Mouse (Mus musculus): ENCODE data around the gene Gm10181. TPM values are rescaled to one million over a fixed set of nuclear protein-coding genes. Genes with fewer than 3 reads are reported as not detected.

The Gm10181 gene
- polyA plus RNA-seq, 1 experiment from 2014 or later: not detected

DNA sequence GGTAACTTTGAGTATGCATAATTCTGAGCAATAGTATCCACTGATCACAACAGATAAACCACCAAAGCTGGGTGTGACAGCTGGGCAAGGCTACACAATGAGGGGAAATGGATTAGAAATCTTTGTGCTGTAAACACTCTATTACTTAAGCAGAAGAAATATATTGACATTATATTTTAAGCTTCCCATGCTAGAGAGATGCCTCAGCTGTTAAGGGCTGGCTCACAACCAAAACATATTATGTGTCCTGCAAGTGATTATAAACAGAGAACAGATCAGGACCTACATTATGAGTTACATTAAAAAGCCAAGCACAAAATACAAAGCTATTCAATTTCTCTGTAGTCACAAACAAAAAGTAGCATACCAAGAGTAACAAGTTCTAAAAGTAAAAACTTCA, 43.0 kb downstream of the Gm10181 start:
- Histone ChIP-seq H3K4me2 (replicated peaks; ENCODE audit: low read depth, low read length) (no peak overlapping the region), H3K9me3 (ENCODE audit: control insufficient read depth, low read length) (no peaks in the 10 kb centered on the region), H3K9ac (ENCODE audit: low read depth, low read length) (no peak overlapping the region), H3K4me1 (replicated peaks; ENCODE audit: control insufficient read depth, insufficient read depth, low read length) (no peaks in the 10 kb centered on the region), H3K27me3 (ENCODE audit: control insufficient read depth, insufficient read depth, low read length) (no peaks in the 10 kb centered on the region), H3K36me3 (ENCODE audit: control insufficient read depth, insufficient read depth, low read length) (no peaks in the 10 kb centered on the region), H3K27ac (ENCODE audit: low read depth, low read length) (no peak overlapping the region), H3K4me3 (ENCODE audit: low read depth, low read length) (no peak overlapping the region)
- DNase-seq (ENCODE audit: low spot score) (no peak), ATAC-seq (ENCODE audit: low FRiP score) (no peak)

DNA sequence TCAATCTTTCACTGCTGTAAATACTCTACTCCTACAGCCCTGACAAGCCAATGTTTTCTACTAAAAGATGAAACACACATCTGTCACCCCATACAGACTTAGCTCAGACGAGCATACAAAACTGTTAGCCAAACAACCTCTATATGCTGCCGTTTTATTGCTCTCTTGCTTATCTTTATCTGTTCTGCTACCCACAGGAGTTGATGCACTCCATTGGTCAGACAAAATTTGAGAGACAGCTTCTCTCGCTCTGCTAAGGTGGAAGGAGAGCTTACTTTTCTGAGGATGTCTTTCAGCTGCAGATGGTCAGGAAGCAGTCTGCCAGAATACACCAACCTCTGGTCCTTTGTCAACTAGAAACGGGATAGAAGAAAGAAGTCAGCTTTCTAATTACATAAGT, 43.7 kb downstream of the Gm10181 start:
- H3K36me3 ChIP-seq (ENCODE audit: control insufficient read depth, insufficient read depth, low read length): no peaks in the 10 kb centered on the region
- no peak overlapping the region for H3K4me2 ChIP-seq (replicated peaks; ENCODE audit: low read depth, low read length)
- no peak overlapping the region for H3K4me3 ChIP-seq (ENCODE audit: low read depth, low read length)
- ATAC-seq (ENCODE audit: low FRiP score): no peak
- H3K4me1 ChIP-seq (replicated peaks; ENCODE audit: control insufficient read depth, insufficient read depth, low read length): no peaks in the 10 kb centered on the region
- no peak overlapping the region for H3K27ac ChIP-seq (ENCODE audit: low read depth, low read length)
- no peaks in the 10 kb centered on the region for H3K9me3 ChIP-seq (ENCODE audit: control insufficient read depth, low read length)
- no peaks in the 10 kb centered on the region for H3K27me3 ChIP-seq (ENCODE audit: control insufficient read depth, insufficient read depth, low read length)
- H3K9ac ChIP-seq (ENCODE audit: low read depth, low read length): no peak overlapping the region
- no peak for DNase-seq (ENCODE audit: low spot score)
- WGBS: 86% methylated on average over 4 of the region's 4 CpGs

DNA sequence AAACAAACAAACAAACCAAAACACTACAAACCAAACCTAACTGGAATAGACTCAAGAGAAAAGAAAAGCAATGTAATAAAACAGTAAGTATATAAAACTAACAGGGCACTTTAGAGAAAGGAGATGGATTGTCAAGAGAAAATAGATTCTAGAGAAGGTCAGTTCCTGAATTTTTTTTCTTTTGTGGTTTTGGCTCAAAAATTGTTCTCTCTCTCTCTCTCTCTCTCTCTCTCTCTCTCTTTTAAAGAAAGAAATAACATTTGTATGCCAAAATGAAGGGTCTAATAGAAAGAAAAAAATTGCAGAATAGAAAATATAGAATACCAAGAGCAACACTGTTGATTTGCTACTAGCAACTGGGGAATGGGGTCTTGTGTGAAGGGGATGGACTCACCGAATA, 49.7 kb downstream of the Gm10181 start:
- Histone ChIP-seq H3K9ac (ENCODE audit: low read depth, low read length) (no peak overlapping the region), H3K4me2 (replicated peaks; ENCODE audit: low read depth, low read length) (no peak overlapping the region), H3K27me3 (ENCODE audit: control insufficient read depth, insufficient read depth, low read length) (no peaks in the 10 kb centered on the region), H3K36me3 (ENCODE audit: control insufficient read depth, insufficient read depth, low read length) (no peaks in the 10 kb centered on the region), H3K27ac (ENCODE audit: low read depth, low read length) (no peak overlapping the region), H3K4me3 (ENCODE audit: low read depth, low read length) (no peak overlapping the region), H3K9me3 (ENCODE audit: control insufficient read depth, low read length) (no peaks in the 10 kb centered on the region), H3K4me1 (replicated peaks; ENCODE audit: control insufficient read depth, insufficient read depth, low read length) (no peaks in the 10 kb centered on the region)
- ATAC-seq (ENCODE audit: low FRiP score): no peak
- WGBS: 96% methylated on average over 1 of the region's 1 CpGs
- DNase-seq (ENCODE audit: low spot score): no peak

Other genes with a start within 250 kb of the Gm10181 start
- gene Herpud2, start 62.4 kb downstream of the Gm10181 start, polyA plus RNA-seq (2014; fragmentation: Nextera tagmentation; extraction: Ambion mirVana): 32.0 and 32.8 TPM in 2 replicates
- 290 and 317 TPM in 2 replicates for gene Sept7, start 163.0 kb downstream of the Gm10181 start, polyA plus RNA-seq (2014; fragmentation: Nextera tagmentation; extraction: Ambion mirVana)